Mouse (Mus musculus) limb, embryonic 12.5 days (tissue): Measurements from ENCODE around the gene Snrpc. TPM values are rescaled to one million over a fixed set of nuclear protein-coding genes. Genes with fewer than 3 reads are reported as not detected.

Experiments used
- ATAC-seq: fragments of 200-750 bp; cut with Nextera tagmentation; 2 replicates; pipeline ENCODE4 v1.8.0; 2017; ENCODE audit warnings: low read depth, moderate TSS enrichment; ENCODE audit not compliant: insufficient number of reproducible peaks, insufficient read depth, low FRiP score, low TSS enrichment
- H3K27ac ChIP-seq: fragments of 300-500 bp; sonication (generic); 2 replicates; pipeline ENCODE4 v1.5.1; 2016; ENCODE audit warnings: mild to moderate bottlenecking, moderate library complexity
- H3K27me3 ChIP-seq: fragments of 300-500 bp; sonication (generic); 2 replicates; pipeline ENCODE4 v1.6.1; 2016; ENCODE audit warnings: mild to moderate bottlenecking, moderate library complexity
- H3K36me3 ChIP-seq: fragments of 300-500 bp; sonication (generic); 2 replicates; pipeline ENCODE4 v1.6.1; 2016; ENCODE audit warnings: mild to moderate bottlenecking, moderate library complexity
- H3K4me1 ChIP-seq: fragments of 300-500 bp; sonication (generic); replicated peaks from 2 replicates; pipeline ENCODE4 v1.6.1; 2016
- H3K4me2 ChIP-seq: fragments of 300-500 bp; sonication (generic); 2 replicates; pipeline ENCODE4 v1.6.1; 2016; ENCODE audit warnings: mild to moderate bottlenecking, moderate library complexity
- H3K4me3 ChIP-seq: fragments of 300-500 bp; sonication (generic); replicated peaks from 2 replicates; pipeline ENCODE4 v1.5.1; 2016; ENCODE audit warnings: mild to moderate bottlenecking
- H3K9ac ChIP-seq: fragments of 300-500 bp; sonication (generic); replicated peaks from 2 replicates; pipeline ENCODE4 v1.6.1; 2016; ENCODE audit warnings: mild to moderate bottlenecking, moderate library complexity
- H3K9me3 ChIP-seq: fragments of 300-500 bp; sonication (generic); 2 replicates; pipeline ENCODE4 v1.6.1; 2016; ENCODE audit warnings: mild to moderate bottlenecking, moderate library complexity
- WGBS: fragments of 180-500 bp; shearing (Covaris S2); methylation state at CpG from one replicate; pipeline ENCODE4 v1.1.7; 2016; 5-methylcytosine and 5-hydroxymethylcytosine counted together
- polyA plus RNA-seq: library from polyadenylated mRNA; unstranded; fragments of >200 nt; fragmentation: Nextera tagmentation; extraction: Ambion mirVana; gene quantifications from 2 replicates; pipeline ENCODE4 v1.2.1, GENCODE M21; 2016

Gene Snrpc
- polyA plus RNA-seq, 1 experiment from 2014 or later: 379 TPM

- no peak overlapping the region for H3K4me3 ChIP-seq
- no peak overlapping the region for H3K4me2 ChIP-seq
- H3K36me3 ChIP-seq: peaks cover 9% of the 10 kb centered on the region
- no peak for ATAC-seq
- no peaks in the 10 kb centered on the region for H3K9me3 ChIP-seq
- no peaks in the 10 kb centered on the region for H3K27me3 ChIP-seq
- 84% methylated on average over 3 of the region's 3 CpGs for whole genome bisulfite sequencing
- no peak overlapping the region for H3K9ac ChIP-seq
- no peaks in the 10 kb centered on the region for H3K4me1 ChIP-seq
- no peak overlapping the region for H3K27ac ChIP-seq
Observed at GRCm38 (mm10) chr17:27871851-27872250, 33.9 kb downstream of the Snrpc start.

- ATAC-seq: no peak
- 67% methylated on average over 3 of the region's 3 CpGs for WGBS
Observed at GRCm38 (mm10) chr17:27873583-27873982, 35.6 kb downstream of the Snrpc start.

GRCm38 (mm10) chr17:27874510-27874909, 36.6 kb downstream of the Snrpc start:
- no peak overlapping the region for H3K27ac ChIP-seq
- no peaks in the 10 kb centered on the region for H3K4me1 ChIP-seq
- ATAC-seq: no peak
- H3K27me3 ChIP-seq: no peaks in the 10 kb centered on the region
- peaks cover 30% of the 10 kb centered on the region for H3K36me3 ChIP-seq
- no peak overlapping the region for H3K4me3 ChIP-seq
- no peak overlapping the region for H3K4me2 ChIP-seq
- H3K9me3 ChIP-seq: no peaks in the 10 kb centered on the region
- H3K9ac ChIP-seq: no peak overlapping the region
- 73% methylated on average over 5 of the region's 5 CpGs for WGBS

More at GRCm38 (mm10) chr17:27873583-27873982, 35.6 kb downstream of the Snrpc start:
- Histone ChIP-seq H3K9ac (no peak overlapping the region), H3K27ac (no peak overlapping the region), H3K4me3 (no peak overlapping the region), H3K36me3 (peaks cover 23% of the 10 kb centered on the region), H3K4me1 (no peaks in the 10 kb centered on the region), H3K27me3 (no peaks in the 10 kb centered on the region), H3K4me2 (no peak overlapping the region), H3K9me3 (no peaks in the 10 kb centered on the region)

- no peaks in the 10 kb centered on the region for H3K27me3 ChIP-seq
- ATAC-seq: no peak
- H3K4me1 ChIP-seq: no peaks in the 10 kb centered on the region
- H3K9me3 ChIP-seq: no peaks in the 10 kb centered on the region
- no peak overlapping the region for H3K9ac ChIP-seq
- no peak overlapping the region for H3K4me3 ChIP-seq
- no peak overlapping the region for H3K4me2 ChIP-seq
- 72% methylated on average over 11 of the region's 11 CpGs for WGBS
- no peak overlapping the region for H3K27ac ChIP-seq
- H3K36me3 ChIP-seq: peaks cover 92% of the 10 kb centered on the region
Observed at GRCm38 (mm10) chr17:27881518-27881917, 43.6 kb downstream of the Snrpc start.

GRCm38 (mm10) chr17:27883129-27883528, 45.2 kb downstream of the Snrpc start:
- peaks cover 95% of the 10 kb centered on the region for H3K36me3 ChIP-seq
- no peak overlapping the region for H3K9ac ChIP-seq
- H3K27ac ChIP-seq: no peak overlapping the region
- H3K9me3 ChIP-seq: no peaks in the 10 kb centered on the region
- no peaks in the 10 kb centered on the region for H3K27me3 ChIP-seq
- WGBS: 88% methylated on average over 8 of the region's 8 CpGs
- H3K4me3 ChIP-seq: no peak overlapping the region
- no peak for ATAC-seq
- H3K4me1 ChIP-seq: no peaks in the 10 kb centered on the region
- no peak overlapping the region for H3K4me2 ChIP-seq

- 93% methylated on average over 6 of the region's 6 CpGs for WGBS
- no peak overlapping the region for H3K9ac ChIP-seq
- no peaks in the 10 kb centered on the region for H3K9me3 ChIP-seq
- H3K4me3 ChIP-seq: no peak overlapping the region
- no peak overlapping the region for H3K27ac ChIP-seq
- H3K27me3 ChIP-seq: no peaks in the 10 kb centered on the region
- no peak for ATAC-seq
- no peaks in the 10 kb centered on the region for H3K4me1 ChIP-seq
- peaks cover 93% of the 10 kb centered on the region for H3K36me3 ChIP-seq
- H3K4me2 ChIP-seq: no peak overlapping the region
Observed at GRCm38 (mm10) chr17:27883994-27884393, 46.0 kb downstream of the Snrpc start.

GRCm38 (mm10) chr17:27886499-27887210, 48.7 kb downstream of the Snrpc start:
- Histone ChIP-seq H3K4me2 (no peak overlapping the region), H3K4me3 (no peak overlapping the region), H3K4me1 (no peaks in the 10 kb centered on the region), H3K27ac (no peak overlapping the region), H3K27me3 (no peaks in the 10 kb centered on the region), H3K36me3 (peaks cover 91% of the 10 kb centered on the region), H3K9ac (no peak overlapping the region), H3K9me3 (no peaks in the 10 kb centered on the region)
- WGBS: 88% methylated on average over 19 of the region's 19 CpGs
- no peak for ATAC-seq

Other genes with a start within 250 kb of the Snrpc start
- gene Nudt3, start 214.7 kb upstream of the Snrpc start, polyA plus RNA-seq: 120 and 126 TPM in 2 replicates
- gene RPS10-NUDT3, start 202.9 kb upstream of the Snrpc start, polyA plus RNA-seq: not detected in 2 replicates
- 963 and 987 TPM in 2 replicates for gene Rps10, start 201.5 kb upstream of the Snrpc start, polyA plus RNA-seq
- 4.3 and 5.0 TPM in 2 replicates for gene Pacsin1, start 182.6 kb upstream of the Snrpc start, polyA plus RNA-seq
- 0.21 and 0.36 TPM in 2 replicates for gene Spdef, start 109.2 kb upstream of the Snrpc start, polyA plus RNA-seq
- 18.2 and 18.6 TPM in 2 replicates for gene D17Wsu92e, start 17.5 kb upstream of the Snrpc start, polyA plus RNA-seq
- gene Uhrf1bp1, start 18.3 kb downstream of the Snrpc start, polyA plus RNA-seq: 9.3 and 10.3 TPM in 2 replicates
- 19.0 and 21.8 TPM in 2 replicates for gene Anks1, start 71.2 kb downstream of the Snrpc start, polyA plus RNA-seq
- gene Taf11, start 71.7 kb downstream of the Snrpc start, polyA plus RNA-seq: 101 and 115 TPM in 2 replicates
- 1.2 and 1.4 TPM in 2 replicates for gene Tcp11, start 242.5 kb downstream of the Snrpc start, polyA plus RNA-seq